In the genomic region with DNA sequence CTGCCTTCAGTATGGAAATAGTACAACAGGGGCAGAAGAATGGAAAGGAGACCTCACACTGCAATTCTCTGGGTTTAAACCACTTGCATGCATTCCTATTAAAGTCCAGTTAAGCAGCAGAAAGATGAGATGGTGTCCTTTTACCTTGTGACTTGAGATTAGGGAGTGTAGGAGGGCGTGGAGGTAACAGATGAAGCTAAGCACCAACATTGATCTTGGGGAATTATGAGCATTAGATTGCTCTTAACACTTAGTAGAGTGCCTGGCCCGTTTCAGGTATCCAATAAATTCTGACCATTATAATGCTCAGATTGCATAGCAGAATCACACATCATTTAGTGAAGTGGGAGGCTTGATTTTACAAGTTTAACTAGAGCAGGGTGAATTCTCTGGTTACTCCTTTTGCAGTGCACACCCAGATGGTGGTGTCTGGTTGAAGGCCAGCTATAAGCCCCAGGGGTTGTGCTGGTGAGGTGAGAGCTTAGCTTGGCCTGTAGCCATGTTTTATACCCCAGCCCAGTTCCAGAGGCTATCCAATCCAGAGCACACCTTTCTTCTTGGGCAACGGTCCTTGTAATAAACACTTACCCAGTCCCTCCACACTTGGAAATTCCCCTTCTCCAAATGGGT, we compare ENCODE assay signal across 17 mouse cellular contexts.
"Had no signal": no experiment of that assay in that cellular context is flagged by ENCODE, and none has a peak within 500 bp of the region (broad histone marks: within the 10 kb centered on the region; RNA-seq: fewer than 3 reads in every experiment).

No protein-coding gene starts in this region.

- H3K9me3 ChIP-seq: lung, embryonic 15.5 days; megakaryocyte, embryonic 14.5 days; midbrain, embryonic 13.5 days; midbrain, embryonic 15.5 days; neural tube, embryonic 12.5 days; stomach, embryonic 15.5 days had no signal

- H3K4me1 ChIP-seq: megakaryocyte, embryonic 14.5 days; stomach, embryonic 15.5 days had no signal

- H3K27ac ChIP-seq: lung, embryonic 15.5 days; macrophage; midbrain, embryonic 13.5 days; midbrain, embryonic 15.5 days; neural tube, embryonic 12.5 days; stomach, embryonic 15.5 days; stomach, postnatal 0 days had no signal

- H3K4me3 ChIP-seq: lung, embryonic 15.5 days; megakaryocyte, embryonic 14.5 days; midbrain, embryonic 13.5 days; midbrain, embryonic 15.5 days; neural tube, embryonic 12.5 days; stomach, embryonic 15.5 days had no signal

- DNase-seq: lung, adult 2 months; lung, postnatal 14 days; lung, postnatal 36 days; right cerebral cortex, postnatal 14 days; thymus, adult 2 months; thymus, postnatal 25 days; thymus, postnatal 4 days had no signal

- ATAC-seq: lung, postnatal 0 days; midbrain, embryonic 13.5 days; midbrain, embryonic 15.5 days had no signal

- H3K4me2 ChIP-seq: lung, embryonic 15.5 days; midbrain, embryonic 11.5 days; midbrain, embryonic 13.5 days; midbrain, embryonic 15.5 days; neural tube, embryonic 12.5 days; stomach, embryonic 15.5 days had no signal

- H3K36me3 ChIP-seq: lung, embryonic 15.5 days; midbrain, embryonic 13.5 days; midbrain, embryonic 15.5 days; neural tube, embryonic 12.5 days; stomach, embryonic 15.5 days had no signal

- H3K9ac ChIP-seq: lung, embryonic 15.5 days; midbrain, embryonic 13.5 days; midbrain, embryonic 15.5 days; neural tube, embryonic 12.5 days; stomach, embryonic 15.5 days had no signal

- H3K27me3 ChIP-seq: lung, embryonic 15.5 days; midbrain, embryonic 15.5 days; neural tube, embryonic 12.5 days; stomach, embryonic 15.5 days had no signal
